Mouse (Mus musculus) erythroid progenitor cell, adult 5-6 weeks (primary cell): ENCODE measurements around the gene Olfr345. TPM values are rescaled to one million over a fixed set of nuclear protein-coding genes. Genes with fewer than 3 reads are reported as not detected.

Source experiments
- ATAC-seq: replicated peaks from 2 replicates; pipeline ENCODE4 v1.8.0; 2016; ENCODE audit warnings: moderate number of reproducible peaks, mild to moderate bottlenecking, moderate TSS enrichment, inconsistent platforms; ENCODE audit not compliant: poor library complexity, low FRiP score, severe bottlenecking
- total RNA-seq, 2 experiments: library from RNA; stranded (forward) in 1 of 2; stranded (reverse) in 1 of 2; fragments of 150-400 nt in 1 of 2; fragments of 186-747, 209-891 nt in 1 of 2; gene quantifications; 2 replicates each; pipeline versions ENCODE4 v1.2.3 to v1.2.4; 2015 to 2017; ENCODE audit warnings: low replicate concordance in 2 of 2

Olfr345 gene
- total RNA-seq (2015; ENCODE audit: low replicate concordance) (not detected in 2 replicates), total RNA-seq (2017; ENCODE audit: low replicate concordance) (not detected in 2 replicates)

DNA sequence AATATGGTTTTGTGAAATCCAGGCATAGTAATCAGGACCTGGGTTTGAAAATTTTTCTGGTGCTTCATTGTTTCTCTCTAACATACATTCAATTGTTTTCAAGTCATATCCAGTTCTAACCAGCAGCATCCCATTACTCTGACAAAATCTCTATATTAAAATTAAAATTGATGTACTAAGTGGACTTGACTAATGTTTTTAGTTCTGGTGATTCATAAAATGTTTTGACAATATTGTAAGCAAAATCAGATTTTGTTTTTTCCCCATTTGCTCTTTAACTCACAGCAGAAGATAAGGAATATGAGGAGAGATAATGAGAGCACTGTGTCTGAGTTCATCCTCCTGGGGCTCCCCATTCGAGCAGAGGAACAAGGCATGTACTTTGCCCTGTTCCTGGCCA is at the start of gene Olfr345:
TSS of gene Olfr345 (plus strand) at position 301 of the 400 bp plus-strand sequence.
- no peak for ATAC-seq

DNA sequence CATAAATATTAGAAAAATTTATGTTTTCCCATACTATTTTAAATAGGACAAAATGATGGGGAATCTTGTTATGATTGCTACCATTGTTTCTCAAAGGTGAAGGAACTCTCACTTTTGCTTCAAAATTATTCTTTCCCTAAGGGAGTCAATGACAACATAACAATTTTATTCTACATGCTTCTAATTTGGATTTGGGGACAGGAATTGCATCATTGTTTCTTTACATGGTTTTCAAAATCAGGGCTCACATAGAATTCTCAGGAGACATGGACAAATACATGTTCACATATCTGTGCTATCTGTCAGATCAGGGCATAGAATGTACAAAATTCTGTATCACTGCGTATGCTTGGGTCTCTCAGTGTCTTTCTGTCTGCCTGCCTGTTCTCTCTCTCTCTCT is 45.6 kb downstream of the Olfr345 start, which contains the start of gene Olfr346:
TSS of gene Olfr346 (plus strand) at position 301 of the 400 bp plus-strand sequence.
- no peak for ATAC-seq

Other genes starting within 250 kb of the Olfr345 start
- not detected in 2 replicates for gene Olfr339, start 221.1 kb upstream of the Olfr345 start, total RNA-seq (2015; ENCODE audit: low replicate concordance)
- not detected in 2 replicates for gene Olfr339, start 221.1 kb upstream of the Olfr345 start, total RNA-seq (2017; ENCODE audit: low replicate concordance)
- gene Olfr340, start 187.5 kb upstream of the Olfr345 start, total RNA-seq (2015; ENCODE audit: low replicate concordance), result not detected in 2 replicates
- not detected in 2 replicates for gene Olfr340, start 187.5 kb upstream of the Olfr345 start, total RNA-seq (2017; ENCODE audit: low replicate concordance)
- not detected in 2 replicates for gene Olfr341, start 157.6 kb upstream of the Olfr345 start, total RNA-seq (2015; ENCODE audit: low replicate concordance)
- gene Olfr341, start 157.6 kb upstream of the Olfr345 start, total RNA-seq (2017; ENCODE audit: low replicate concordance), result not detected in 2 replicates
- gene Olfr342, start 115.0 kb upstream of the Olfr345 start, total RNA-seq (2015; ENCODE audit: low replicate concordance), result not detected in 2 replicates
- gene Olfr342, start 115.0 kb upstream of the Olfr345 start, total RNA-seq (2017; ENCODE audit: low replicate concordance), result not detected in 2 replicates
- gene Olfr344, start 73.4 kb upstream of the Olfr345 start, total RNA-seq (2015; ENCODE audit: low replicate concordance), result not detected in 2 replicates
- not detected in 2 replicates for gene Olfr344, start 73.4 kb upstream of the Olfr345 start, total RNA-seq (2017; ENCODE audit: low replicate concordance)
- gene Olfr346, start 45.7 kb downstream of the Olfr345 start, total RNA-seq (2015; ENCODE audit: low replicate concordance), result not detected in 2 replicates
- gene Olfr346, start 45.7 kb downstream of the Olfr345 start, total RNA-seq (2017; ENCODE audit: low replicate concordance), result not detected in 2 replicates
- not detected in 2 replicates for gene Olfr347, start 91.9 kb downstream of the Olfr345 start, total RNA-seq (2015; ENCODE audit: low replicate concordance)
- not detected in 2 replicates for gene Olfr347, start 91.9 kb downstream of the Olfr345 start, total RNA-seq (2017; ENCODE audit: low replicate concordance)
- not detected in 2 replicates for gene Olfr348, start 144.2 kb downstream of the Olfr345 start, total RNA-seq (2015; ENCODE audit: low replicate concordance)
- not detected in 2 replicates for gene Olfr348, start 144.2 kb downstream of the Olfr345 start, total RNA-seq (2017; ENCODE audit: low replicate concordance)
- gene Olfr50, start 150.5 kb downstream of the Olfr345 start, total RNA-seq (2015; ENCODE audit: low replicate concordance), result not detected in 2 replicates
- gene Olfr50, start 150.5 kb downstream of the Olfr345 start, total RNA-seq (2017; ENCODE audit: low replicate concordance), result not detected in 2 replicates
- gene Olfr3, start 177.0 kb downstream of the Olfr345 start, total RNA-seq (2015; ENCODE audit: low replicate concordance), result not detected in 2 replicates
- gene Olfr3, start 177.0 kb downstream of the Olfr345 start, total RNA-seq (2017; ENCODE audit: low replicate concordance), result not detected in 2 replicates
- not detected in 2 replicates for gene Olfr350, start 206.3 kb downstream of the Olfr345 start, total RNA-seq (2015; ENCODE audit: low replicate concordance)
- gene Olfr350, start 206.3 kb downstream of the Olfr345 start, total RNA-seq (2017; ENCODE audit: low replicate concordance), result not detected in 2 replicates
- not detected in 2 replicates for gene Olfr351, start 222.6 kb downstream of the Olfr345 start, total RNA-seq (2015; ENCODE audit: low replicate concordance)
- gene Olfr351, start 222.6 kb downstream of the Olfr345 start, total RNA-seq (2017; ENCODE audit: low replicate concordance), result not detected in 2 replicates
- not detected in 2 replicates for gene Olfr352, start 228.4 kb downstream of the Olfr345 start, total RNA-seq (2015; ENCODE audit: low replicate concordance)
- gene Olfr352, start 228.4 kb downstream of the Olfr345 start, total RNA-seq (2017; ENCODE audit: low replicate concordance), result not detected in 2 replicates